In genomic region chr4:154213586-154213985, GRCm38 (mm10) we compare ENCODE assay signal across 10 mouse cellular contexts. TPM values are rescaled to one million over a fixed set of nuclear protein-coding genes. Genes with fewer than 3 reads are reported as not detected.
DNase-seq lines count a peak whose midpoint lies in the region; ATAC-seq and TF ChIP-seq lines count a peak whose summit lies in the region.
"Had no signal": no experiment of that assay in that cellular context is flagged by ENCODE, and none has a peak within 500 bp of the region (broad histone marks: within the 10 kb centered on the region; RNA-seq: fewer than 3 reads in every experiment).

No protein-coding gene starts in this region.

- peak; percentile 27 for DNase-seq in forebrain, postnatal 0 days
- peak; percentile 45 for DNase-seq in adipocyte (ENCODE audit: low spot score)
- DNase-seq in lung, postnatal 0 days (ENCODE audit: low spot score), result peak; percentile 62
- DNase-seq in thymus, postnatal 4 days, result no peak
- DNase-seq in embryo, embryonic 10 days (ENCODE audit: low spot score), result no peak
- DNase-seq: cerebellum, adult 8-10 months had no signal

- no peak overlapping the region for H3K4me3 ChIP-seq in forebrain, postnatal 0 days (ENCODE audit: low read depth, low read length)
- H3K4me3 ChIP-seq in forebrain, embryonic 12.5 days (replicated peaks), result no peak overlapping the region
- H3K4me3 ChIP-seq in heart, embryonic 13.5 days, result no peak overlapping the region
- H3K4me3 ChIP-seq in lung, postnatal 0 days (ENCODE audit: low read depth, low read length), result no peak overlapping the region
- H3K4me3 ChIP-seq: myocyte had no signal

- no peak for TF ChIP-seq EP300 in lung, postnatal 0 days (IDR thresholded peaks at IDR 0.05)

- no peaks in the 10 kb centered on the region for H3K36me3 ChIP-seq in forebrain, postnatal 0 days (ENCODE audit: insufficient read depth)
- no peaks in the 10 kb centered on the region for H3K36me3 ChIP-seq in forebrain, embryonic 12.5 days (replicated peaks)
- no peaks in the 10 kb centered on the region for H3K36me3 ChIP-seq in heart, embryonic 13.5 days
- H3K36me3 ChIP-seq in lung, postnatal 0 days (ENCODE audit: insufficient read depth, low read length), result no peaks in the 10 kb centered on the region

- 56% methylated on average over 7 of the region's 7 CpGs for WGBS in forebrain, postnatal 0 days
- WGBS in forebrain, embryonic 12.5 days, result 74% methylated on average over 7 of the region's 7 CpGs
- WGBS in heart, embryonic 13.5 days, result 28% methylated on average over 7 of the region's 7 CpGs
- WGBS in lung, postnatal 0 days, result 38% methylated on average over 7 of the region's 7 CpGs

- no peaks in the 10 kb centered on the region for H3K27me3 ChIP-seq in forebrain, postnatal 0 days (ENCODE audit: insufficient read depth, low read length)
- no peaks in the 10 kb centered on the region for H3K27me3 ChIP-seq in forebrain, embryonic 12.5 days
- 0 out of 2 replicates have a peak, but pooled peaks cover 3% of the 10 kb centered on the region for H3K27me3 ChIP-seq in heart, embryonic 13.5 days (replicated peaks)
- no peaks in the 10 kb centered on the region for H3K27me3 ChIP-seq in lung, postnatal 0 days (replicated peaks; ENCODE audit: insufficient read depth, low read length)

- ATAC-seq in forebrain, postnatal 0 days, result peak; percentile 40; the same call in 1 of the 2 replicates
- ATAC-seq in forebrain, embryonic 12.5 days (ENCODE audit: low FRiP score), result no peak
- ATAC-seq in heart, embryonic 13.5 days (ENCODE audit: extremely low read depth, insufficient number of reproducible peaks, low FRiP score, low TSS enrichment), result peak; percentile 58; the same call in 1 of the 2 replicates
- peak; percentile 64 for ATAC-seq in lung, postnatal 0 days
- no peak for ATAC-seq in activated CD4-positive, CD25-positive, alpha-beta regulatory T cell, adult 4 months

- no peaks in the 10 kb centered on the region for H3K4me1 ChIP-seq in forebrain, postnatal 0 days (ENCODE audit: insufficient read depth)
- peaks cover 6% of the 10 kb centered on the region; the same call in 1 of the 2 replicates for H3K4me1 ChIP-seq in forebrain, embryonic 12.5 days
- peaks cover 48% of the 10 kb centered on the region for H3K4me1 ChIP-seq in heart, embryonic 13.5 days
- H3K4me1 ChIP-seq in lung, postnatal 0 days (ENCODE audit: insufficient read depth, low read depth, low read length), result no peaks in the 10 kb centered on the region

- no peak overlapping the region for H3K27ac ChIP-seq in forebrain, postnatal 0 days (ENCODE audit: low read depth, low read length)
- H3K27ac ChIP-seq in forebrain, embryonic 12.5 days, result no peak overlapping the region
- peak overlapping the region; percentile 75 for H3K27ac ChIP-seq in heart, embryonic 13.5 days (replicated peaks)
- no peak overlapping the region for H3K27ac ChIP-seq in lung, postnatal 0 days (ENCODE audit: low read length)

- no peak overlapping the region for H3K4me2 ChIP-seq in forebrain, postnatal 0 days (ENCODE audit: low read depth)
- no peak overlapping the region for H3K4me2 ChIP-seq in forebrain, embryonic 12.5 days
- no peak overlapping the region for H3K4me2 ChIP-seq in heart, embryonic 13.5 days
- H3K4me2 ChIP-seq in lung, postnatal 0 days (replicated peaks; ENCODE audit: low read depth, low read length), result no peak overlapping the region

- no peaks in the 10 kb centered on the region for H3K9me3 ChIP-seq in forebrain, postnatal 0 days (ENCODE audit: low read length)
- no peaks in the 10 kb centered on the region for H3K9me3 ChIP-seq in forebrain, embryonic 12.5 days
- H3K9me3 ChIP-seq in heart, embryonic 13.5 days, result no peaks in the 10 kb centered on the region
- H3K9me3 ChIP-seq in lung, postnatal 0 days (ENCODE audit: low read length), result no peaks in the 10 kb centered on the region

- no peak for TF ChIP-seq CTCF in forebrain, postnatal 0 days (IDR thresholded peaks at IDR 0.05; ENCODE audit: low read depth)
- TF ChIP-seq CTCF in lung, postnatal 0 days (IDR thresholded peaks at IDR 0.05), result no peak

- no peak overlapping the region for H3K9ac ChIP-seq in forebrain, postnatal 0 days
- no peak overlapping the region for H3K9ac ChIP-seq in forebrain, embryonic 12.5 days
- H3K9ac ChIP-seq in heart, embryonic 13.5 days, result no peak overlapping the region
- H3K9ac ChIP-seq in lung, postnatal 0 days (replicated peaks; ENCODE audit: low read depth), result no peak overlapping the region

RNA-seq across cellular contexts. Expression of gene Megf6, which starts 43.1 kb away (rescaled TPM):
- total RNA-seq in forebrain, postnatal 0 days (2014; rRNA removed), result 22.2 and 36.5 TPM in 2 replicates
- 5.6 and 7.7 TPM in 2 replicates for polyA plus RNA-seq in forebrain, postnatal 0 days (2015; fragmentation: Nextera tagmentation; extraction: Ambion mirVana)
- polyA plus RNA-seq in forebrain, embryonic 12.5 days (2016; fragmentation: Nextera tagmentation; extraction: Ambion mirVana), result 19.9 and 21.7 TPM in 2 replicates
- 25.9 and 28.4 TPM in 2 replicates for polyA plus RNA-seq in heart, embryonic 13.5 days (2015; fragmentation: Nextera tagmentation; extraction: Ambion mirVana)
- 24.1 and 25.5 TPM in 2 replicates for polyA plus RNA-seq in lung, postnatal 0 days (2015; fragmentation: Nextera tagmentation; extraction: Ambion mirVana)
- polyA plus RNA-seq in activated CD4-positive, CD25-positive, alpha-beta regulatory T cell, adult 4 months (2017; shearing (Covaris generic)), result not detected
- polyA plus RNA-seq: myocyte had no signal

RNA-seq across cellular contexts. Expression of gene Tprgl, which starts 53.1 kb away (rescaled TPM):
- total RNA-seq in forebrain, postnatal 0 days (2014; rRNA removed), result 185 and 202 TPM in 2 replicates
- 223 and 224 TPM in 2 replicates for polyA plus RNA-seq in forebrain, postnatal 0 days (2015; fragmentation: Nextera tagmentation; extraction: Ambion mirVana)
- 127 and 131 TPM in 2 replicates for polyA plus RNA-seq in forebrain, embryonic 12.5 days (2016; fragmentation: Nextera tagmentation; extraction: Ambion mirVana)
- 119 and 121 TPM in 2 replicates for polyA plus RNA-seq in heart, embryonic 13.5 days (2015; fragmentation: Nextera tagmentation; extraction: Ambion mirVana)
- polyA plus RNA-seq in lung, postnatal 0 days (2015; fragmentation: Nextera tagmentation; extraction: Ambion mirVana), result 249 and 268 TPM in 2 replicates
- polyA plus RNA-seq in activated CD4-positive, CD25-positive, alpha-beta regulatory T cell, adult 4 months (2017; shearing (Covaris generic)), result 10 to 100 TPM; 24.7 to 26.7 TPM

Comparison
In these comparisons a context has a peak if more than half of its experiments do, and no peak if none do; other contexts are left out.
1. ATAC-seq: peak in forebrain, postnatal 0 days (single experiment), heart, embryonic 13.5 days (single experiment) and lung, postnatal 0 days (single experiment); none in forebrain, embryonic 12.5 days (single experiment) and activated CD4-positive, CD25-positive, alpha-beta regulatory T cell, adult 4 months (single experiment).
2. DNase-seq: peak in forebrain, postnatal 0 days (single experiment), adipocyte (single experiment) and lung, postnatal 0 days (single experiment); none in thymus, postnatal 4 days (single experiment) and embryo, embryonic 10 days (single experiment).